Mouse (Mus musculus) fat pad, adult 2 months (tissue): ENCODE data around the gene Ccdc6.
A peak's percentile ranks its signal among the peaks of the same experiment; 100 is the strongest.

Experiments used
- DNase-seq: peaks from one replicate; pipeline ENCODE4 v3.0.0-alpha.2; 2011; ENCODE audit warnings: low read depth, low spot score; ENCODE audit errors: extremely low read depth

Gene Ccdc6

GRCm38 (mm10) chr10:70165877-70166276 is 69.0 kb downstream of the Ccdc6 start:
- DNase-seq, result no peak

- no peak for DNase-seq
Measured at GRCm38 (mm10) chr10:70166427-70166826, 69.5 kb downstream of the Ccdc6 start.

- no peak for DNase-seq
Measured at GRCm38 (mm10) chr10:70167625-70168024, 70.7 kb downstream of the Ccdc6 start.

GRCm38 (mm10) chr10:70168396-70168795 is 71.5 kb downstream of the Ccdc6 start:
- DNase-seq, result no peak

GRCm38 (mm10) chr10:70169044-70169443 is 72.1 kb downstream of the Ccdc6 start:
- DNase-seq, result no peak

- DNase-seq, result no peak
Measured at GRCm38 (mm10) chr10:70173314-70173713, 76.4 kb downstream of the Ccdc6 start.

- DNase-seq, result no peak
Measured at GRCm38 (mm10) chr10:70174494-70175190, 77.7 kb downstream of the Ccdc6 start.

GRCm38 (mm10) chr10:70180727-70181126 is 83.8 kb downstream of the Ccdc6 start:
- DNase-seq, result no peak

- no peak for DNase-seq
Measured at GRCm38 (mm10) chr10:70181279-70181972, 84.5 kb downstream of the Ccdc6 start.

GRCm38 (mm10) chr10:70183210-70184080 is 86.5 kb downstream of the Ccdc6 start:
- DNase-seq, result peak; percentile 21

GRCm38 (mm10) chr10:70186136-70186535 is 89.2 kb downstream of the Ccdc6 start:
- DNase-seq, result no peak

GRCm38 (mm10) chr10:70186586-70186985 is 89.7 kb downstream of the Ccdc6 start:
- DNase-seq, result peak; percentile 92

- DNase-seq, result no peak
Measured at GRCm38 (mm10) chr10:70189864-70190263, 92.9 kb downstream of the Ccdc6 start.

GRCm38 (mm10) chr10:70194283-70194682 is 97.4 kb downstream of the Ccdc6 start:
- DNase-seq, result no peak

- no peak for DNase-seq
Measured at GRCm38 (mm10) chr10:70195279-70195678, 98.4 kb downstream of the Ccdc6 start.

- DNase-seq, result no peak
Measured at GRCm38 (mm10) chr10:70195786-70196185, 98.9 kb downstream of the Ccdc6 start.

GRCm38 (mm10) chr10:70196666-70197065 is 99.7 kb downstream of the Ccdc6 start:
- no peak for DNase-seq

- DNase-seq, result no peak
Measured at GRCm38 (mm10) chr10:70197601-70198000, 100.7 kb downstream of the Ccdc6 start.

- DNase-seq, result no peak
Measured at GRCm38 (mm10) chr10:70198012-70198411, 101.1 kb downstream of the Ccdc6 start.

GRCm38 (mm10) chr10:70198951-70199463 is 102.1 kb downstream of the Ccdc6 start:
- no peak for DNase-seq

- DNase-seq, result no peak
Measured at GRCm38 (mm10) chr10:70199466-70200210, 102.7 kb downstream of the Ccdc6 start.
